Comparison of ENCODE assay signal across 8 mouse cellular contexts in the genomic region with DNA sequence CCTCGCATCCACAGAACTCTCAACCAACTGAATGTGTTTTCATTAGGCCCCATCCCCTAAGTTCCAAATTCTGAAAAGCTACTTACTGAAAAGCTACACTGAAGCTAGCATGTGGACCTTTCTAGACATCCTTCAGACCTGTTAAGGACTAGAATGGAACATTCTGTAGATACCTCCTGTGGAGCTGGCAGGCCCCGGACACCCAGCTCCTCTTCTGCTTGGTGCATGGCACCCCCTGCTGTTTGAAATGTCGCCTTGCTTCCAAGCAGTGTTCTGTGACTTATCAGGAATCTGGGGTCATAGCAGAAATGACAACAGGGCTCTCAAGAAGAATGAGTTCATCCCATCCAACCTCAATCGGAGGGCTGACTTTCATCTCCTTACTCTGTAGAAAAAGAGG. TPM values are rescaled to one million over a fixed set of nuclear protein-coding genes. Genes with fewer than 3 reads are reported as not detected.
DNase-seq lines count a peak whose midpoint lies in the region; ATAC-seq and TF ChIP-seq lines count a peak whose summit lies in the region.

No protein-coding gene starts in this region.

- no peak overlapping the region for H3K9ac ChIP-seq in kidney, embryonic 16.5 days (replicated peaks; ENCODE audit: low read length)
- H3K9ac ChIP-seq in ES-Bruce4 (ENCODE audit: low read depth, poor library complexity, severe bottlenecking): no peak overlapping the region

- ATAC-seq in kidney, embryonic 16.5 days (ENCODE audit: low FRiP score, low TSS enrichment): no peak
- ATAC-seq in megakaryocyte-erythroid progenitor cell, adult 5-6 weeks (replicated peaks; ENCODE audit: low FRiP score, low TSS enrichment, poor library complexity, severe bottlenecking): peak; percentile 65

- H3K4me1 ChIP-seq in kidney, embryonic 16.5 days (ENCODE audit: insufficient read depth, low read length): no peaks in the 10 kb centered on the region
- H3K4me1 ChIP-seq in ES-Bruce4 (ENCODE audit: control insufficient read depth, insufficient read depth, low read length): peaks cover 2% of the 10 kb centered on the region

- no peak overlapping the region for H3K4me3 ChIP-seq in kidney, embryonic 16.5 days (ENCODE audit: low read length)
- H3K4me3 ChIP-seq in ES-Bruce4 (ENCODE audit: low read depth, low read length): no peak overlapping the region

- peak; percentile 23 for DNase-seq in kidney, adult 11 months
- DNase-seq in brain, adult 2 months (ENCODE audit: low read depth, low spot score): peak; percentile 91
- DNase-seq in gastrocnemius, adult 18-20 months (ENCODE audit: low spot score): peak; percentile 76
- peak; percentile 63 to 84 for DNase-seq in layer of hippocampus, adult 18-20 months (ENCODE audit: low spot score in 2 of 2)
- peak; percentile 20 for DNase-seq in yolk sac, embryonic 10.5 days (ENCODE audit: low spot score)

- TF ChIP-seq CTCF in ES-Bruce4 (IDR thresholded peaks at IDR 0.05; ENCODE audit: low read depth, low read length): peak; percentile 43

- no peaks in the 10 kb centered on the region for H3K9me3 ChIP-seq in kidney, embryonic 16.5 days (ENCODE audit: low read length)
- no peaks in the 10 kb centered on the region for H3K9me3 ChIP-seq in ES-Bruce4 (replicated peaks; ENCODE audit: control insufficient read depth, insufficient read depth, low read length, poor library complexity, severe bottlenecking)

- no peak for TF ChIP-seq POLR2A in ES-Bruce4 (IDR thresholded peaks at IDR 0.05; ENCODE audit: insufficient read depth, low read length)

- no peak overlapping the region for H3K4me2 ChIP-seq in kidney, embryonic 16.5 days (replicated peaks; ENCODE audit: low read depth, low read length)

- no peaks in the 10 kb centered on the region for H3K27me3 ChIP-seq in kidney, embryonic 16.5 days (ENCODE audit: insufficient read depth, low read length)
- no peaks in the 10 kb centered on the region for H3K27me3 ChIP-seq in ES-Bruce4 (ENCODE audit: control insufficient read depth, insufficient read depth, low read length, poor library complexity, severe bottlenecking)

- H3K36me3 ChIP-seq in kidney, embryonic 16.5 days (ENCODE audit: insufficient read depth, low read length): 0 out of 2 replicates have a peak, but pooled peaks cover 3% of the 10 kb centered on the region
- no peaks in the 10 kb centered on the region for H3K36me3 ChIP-seq in ES-Bruce4 (ENCODE audit: control insufficient read depth, insufficient read depth, low read length, poor library complexity, severe bottlenecking)

- H3K27ac ChIP-seq in kidney, embryonic 16.5 days (ENCODE audit: low read length): no peak overlapping the region
- no peak overlapping the region for H3K27ac ChIP-seq in ES-Bruce4 (ENCODE audit: insufficient read depth, low read length)

- 84% methylated on average over 4 of the region's 4 CpGs for WGBS in kidney, embryonic 16.5 days

- no peak for TF ChIP-seq EP300 in ES-Bruce4 (IDR thresholded peaks at IDR 0.05; ENCODE audit: insufficient read depth, low read depth, low read length)

RNA-seq across cellular contexts. Expression of a gene that starts 47.5 kb away (rescaled TPM):
- 13.6 and 30.1 TPM in 2 replicates for polyA plus RNA-seq in kidney, embryonic 16.5 days (2015; fragmentation: Nextera tagmentation; extraction: Ambion mirVana)
- 17.1 and 17.3 TPM in 2 replicates for polyA plus RNA-seq in ES-Bruce4 (2011; ENCODE audit: insufficient read depth, insufficient read length, low read depth, missing spikeins)
- total RNA-seq in gastrocnemius, adult 18-20 months (2021): 10 to 100 TPM; 17.8 to 28.3 TPM
- 10 to 100 TPM; 20.7 to 21.4 TPM for total RNA-seq in layer of hippocampus, adult 18-20 months (2021)
- total RNA-seq in megakaryocyte-erythroid progenitor cell, adult 5-6 weeks (2014; fragmentation: Nextera tagmentation): 36.3 and 51.2 TPM in 2 replicates
- 31.0 and 32.2 TPM in 2 replicates for total RNA-seq in megakaryocyte-erythroid progenitor cell, adult 5-6 weeks (2017)

Comparison
In these comparisons a context has a peak if more than half of its experiments do, and no peak if none do; other contexts are left out.
1. DNase-seq: peak in every context shown above with its lines; median percentile 91 in brain, adult 2 months; 76 in gastrocnemius, adult 18-20 months; 74 in layer of hippocampus, adult 18-20 months; 23 in kidney, adult 11 months; 20 in yolk sac, embryonic 10.5 days.